Mouse (Mus musculus): ENCODE measurements around the gene Stx6.

The Stx6 gene

DNA sequence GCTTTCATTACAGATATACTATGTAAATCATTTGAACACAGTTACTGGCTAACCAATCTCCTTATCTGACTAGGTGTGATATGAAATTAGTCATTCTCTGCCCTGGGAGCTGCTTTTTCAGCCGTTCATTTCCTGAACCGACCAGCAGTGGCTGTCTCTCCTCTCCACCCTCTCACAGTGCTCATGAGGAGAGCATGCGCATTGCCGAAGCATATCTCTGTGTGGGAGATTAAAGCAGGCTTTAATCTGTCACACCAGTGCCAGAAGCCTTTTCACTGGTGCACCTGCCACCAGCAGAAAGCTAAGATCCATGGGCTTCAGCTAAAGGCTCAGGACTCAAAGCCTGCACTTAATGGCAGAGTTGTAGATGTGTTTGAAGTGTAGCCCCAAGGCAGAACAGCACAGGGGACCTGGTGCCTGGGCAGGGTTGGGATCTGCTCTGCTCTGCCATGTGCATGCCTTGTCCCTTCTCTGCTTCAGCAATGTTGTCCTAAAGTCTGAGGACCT is 42.9 kb downstream of the Stx6 start:
- CTCF ChIA-PET = interaction anchor here in 1 of 4 experiments (0.6 kb wide), 1 partner anchor 151 kb away, joined by 6 read pairs; no protein-coding TSS in a partner anchor
- POLR2A ChIA-PET = interaction anchor here in 1 of 4 experiments (0.8 to 1.0 kb wide), 2 partner anchors 102 kb away, joined by 3 to 4 read pairs; partner anchors contain the start of gene Ier5

DNA sequence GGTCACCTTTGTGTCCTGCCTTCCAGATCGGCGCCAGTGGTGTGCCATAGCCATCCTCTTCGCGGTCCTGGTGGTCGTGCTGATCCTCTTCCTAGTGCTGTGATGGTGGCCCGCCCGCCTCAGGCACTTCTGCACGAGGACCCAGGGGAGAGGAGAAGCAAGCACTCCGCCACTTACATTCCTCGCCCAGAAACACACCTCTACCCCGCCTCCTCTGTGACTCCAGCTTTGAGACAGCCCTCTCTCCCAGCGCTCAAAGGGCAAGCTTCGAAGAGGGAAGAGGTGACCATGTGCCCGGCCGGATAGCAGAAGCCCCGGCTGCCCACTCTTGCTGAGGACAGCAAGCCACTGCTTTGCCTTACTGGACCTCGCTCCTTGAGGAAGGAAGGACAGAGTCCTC is 43.4 kb downstream of the Stx6 start:
- CTCF ChIA-PET = interaction anchor here in 1 of 4 experiments (0.6 kb wide), 1 partner anchor 152 kb away, joined by 6 read pairs; no protein-coding TSS in a partner anchor

DNA sequence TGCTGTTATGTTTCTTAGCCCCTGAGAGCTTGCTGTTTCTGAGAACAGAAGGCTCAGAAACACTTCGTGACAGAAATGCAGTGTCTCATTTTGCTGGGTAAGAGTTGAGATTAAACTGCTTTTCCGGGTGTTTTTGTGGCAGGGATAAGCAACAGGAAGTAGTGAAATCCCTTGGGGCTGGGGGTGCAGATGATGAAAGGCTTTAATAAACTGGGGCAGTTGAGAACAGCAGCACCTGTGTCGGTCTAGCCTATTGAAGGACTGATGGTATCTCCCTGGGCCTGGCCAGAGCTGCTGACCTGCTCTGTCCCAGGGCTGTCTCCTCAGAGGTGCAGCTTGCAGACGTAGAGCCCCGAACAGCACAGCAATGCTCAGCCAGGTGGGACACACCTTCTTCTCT is 44.0 kb downstream of the Stx6 start:
- POLR2A ChIA-PET = interaction anchor here in 1 of 4 experiments (1.0 kb wide), 1 partner anchor 103 kb away, joined by 4 read pairs; the partner anchor contains the start of gene Ier5
- CTCF ChIA-PET = no interaction called here

More for the DNA sequence above, 43.4 kb downstream of the Stx6 start:
- POLR2A ChIA-PET = interaction anchor here in 1 of 4 experiments (1.0 kb wide), 1 partner anchor 102 kb away, joined by 4 read pairs; the partner anchor contains the start of gene Ier5

DNA sequence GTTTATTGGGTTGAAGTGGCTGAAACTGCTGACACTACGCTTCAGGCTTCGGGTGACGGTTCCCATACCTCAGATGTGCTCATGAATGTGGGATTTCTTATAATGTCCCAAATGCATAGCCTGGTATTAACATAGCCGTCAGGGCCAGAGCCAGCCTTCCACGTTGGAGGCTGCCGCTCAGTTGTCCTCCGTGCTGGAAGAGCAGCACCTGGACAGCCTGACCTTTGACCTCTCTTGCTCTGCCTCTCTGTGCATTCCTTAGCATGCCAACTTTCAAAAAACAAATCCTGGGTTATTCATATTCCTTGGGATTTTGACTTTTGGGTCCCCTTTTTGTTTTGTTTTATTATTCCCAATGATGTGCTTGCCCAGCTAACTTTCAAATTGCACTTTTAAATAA is 44.6 kb downstream of the Stx6 start:
- ChIA-PET CTCF (interaction anchor here in 1 of 4 experiments (1.5 kb wide), 1 partner anchor 21 kb away, joined by 5 read pairs; no protein-coding TSS in a partner anchor), POLR2A (no interaction called here)

DNA sequence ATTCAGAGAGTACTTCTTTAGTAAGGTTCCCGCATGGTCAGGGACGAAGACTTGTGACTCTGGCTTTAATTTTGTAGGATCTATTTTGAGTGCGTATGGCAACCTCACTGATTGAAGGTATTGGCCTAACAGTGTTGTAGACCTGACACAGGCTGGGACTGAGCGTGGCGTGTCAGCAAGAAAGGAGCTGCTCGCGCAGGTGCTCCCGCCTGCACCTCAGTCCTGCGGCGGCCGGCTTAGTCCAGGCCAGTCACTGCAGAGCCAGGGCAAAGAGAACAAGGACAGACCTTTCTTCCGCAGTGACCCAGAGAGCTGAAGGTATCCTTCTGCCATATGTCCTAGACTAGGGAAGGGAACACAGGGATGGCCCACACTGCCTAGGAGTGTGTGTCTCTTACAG is 45.4 kb downstream of the Stx6 start:
- ChIA-PET POLR2A (interaction anchor here in 2 of 4 experiments (0.9 to 1.6 kb wide), 2 partner anchors 17 to 104 kb away, joined by 3 to 12 read pairs; partner anchors contain the start of gene Ier5 (in 1 of the 2)), CTCF (interaction anchor here in 3 of 4 experiments (1.0 to 2.0 kb wide), 4 partner anchors 20 to 151 kb away, joined by 3 to 6 read pairs (median 4); no protein-coding TSS in a partner anchor)

DNA sequence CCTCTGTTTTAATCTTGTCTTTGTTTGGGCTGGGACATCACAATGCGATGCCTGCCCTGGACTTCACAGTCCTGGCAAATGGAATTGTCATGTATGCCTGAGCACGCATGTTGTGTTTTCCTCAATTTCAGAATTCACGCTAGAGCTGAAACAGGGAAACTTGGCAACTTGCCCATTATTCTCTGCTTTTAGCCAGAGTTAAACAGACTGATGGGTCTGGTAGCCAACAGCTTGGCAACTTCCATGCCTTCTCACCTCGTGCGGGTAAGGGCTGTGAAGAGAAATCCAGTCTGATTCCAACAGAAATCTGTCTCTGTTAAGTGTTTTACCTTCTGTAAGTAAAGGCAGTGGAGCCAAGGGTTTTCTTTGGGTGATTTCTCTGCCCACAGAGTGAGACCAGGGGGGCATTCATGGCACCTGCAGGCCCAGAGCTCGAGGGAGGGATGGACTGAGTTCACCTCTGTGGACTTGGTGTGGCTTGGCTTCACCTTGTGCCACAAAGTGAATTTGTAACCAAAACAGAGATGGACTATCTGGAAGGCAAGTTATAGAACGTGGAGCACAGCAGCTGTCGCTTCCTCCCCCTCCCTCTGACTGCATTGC is 46.1 kb downstream of the Stx6 start:
- ChIA-PET CTCF (interaction anchor here in 3 of 4 experiments (1.0 to 2.0 kb wide), 4 partner anchors 19 to 152 kb away, joined by 3 to 6 read pairs (median 4); no protein-coding TSS in a partner anchor), POLR2A (interaction anchor here in 2 of 4 experiments (0.9 to 1.6 kb wide), 3 partner anchors 10 to 105 kb away, joined by 3 to 12 read pairs (median 4); partner anchors contain the start of gene Ier5 (in 1 of the 2))

DNA sequence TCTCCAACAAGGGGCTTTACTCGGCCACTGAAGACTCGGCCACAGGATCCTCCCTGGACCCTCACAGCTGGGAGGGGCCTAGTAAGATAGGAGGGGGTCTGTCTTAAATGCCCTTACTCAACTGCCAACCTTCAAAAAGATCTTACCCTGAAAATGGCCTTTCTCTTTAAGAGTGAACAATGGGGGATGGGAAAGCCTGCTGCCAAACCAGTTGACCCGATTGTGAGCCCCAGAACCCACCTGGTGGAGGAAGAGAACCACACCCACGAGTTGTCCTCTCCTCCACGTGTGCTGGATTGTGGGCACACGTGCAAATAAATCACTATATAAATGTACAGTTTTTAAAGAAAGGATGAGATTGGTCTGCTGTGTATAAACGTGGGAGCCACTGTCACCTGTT is 46.8 kb downstream of the Stx6 start:
- ChIA-PET CTCF (interaction anchor here (0.7 to 2.0 kb wide), 7 partner anchors 12 to 198 kb away, joined by 3 to 4 read pairs (median 3); no protein-coding TSS in a partner anchor), POLR2A (interaction anchor here in 2 of 4 experiments (1.5 kb wide), 3 partner anchors 9 to 106 kb away, joined by 3 to 4 read pairs (median 3); partner anchors contain the start of gene Ier5 (in 2 of the 2))

DNA sequence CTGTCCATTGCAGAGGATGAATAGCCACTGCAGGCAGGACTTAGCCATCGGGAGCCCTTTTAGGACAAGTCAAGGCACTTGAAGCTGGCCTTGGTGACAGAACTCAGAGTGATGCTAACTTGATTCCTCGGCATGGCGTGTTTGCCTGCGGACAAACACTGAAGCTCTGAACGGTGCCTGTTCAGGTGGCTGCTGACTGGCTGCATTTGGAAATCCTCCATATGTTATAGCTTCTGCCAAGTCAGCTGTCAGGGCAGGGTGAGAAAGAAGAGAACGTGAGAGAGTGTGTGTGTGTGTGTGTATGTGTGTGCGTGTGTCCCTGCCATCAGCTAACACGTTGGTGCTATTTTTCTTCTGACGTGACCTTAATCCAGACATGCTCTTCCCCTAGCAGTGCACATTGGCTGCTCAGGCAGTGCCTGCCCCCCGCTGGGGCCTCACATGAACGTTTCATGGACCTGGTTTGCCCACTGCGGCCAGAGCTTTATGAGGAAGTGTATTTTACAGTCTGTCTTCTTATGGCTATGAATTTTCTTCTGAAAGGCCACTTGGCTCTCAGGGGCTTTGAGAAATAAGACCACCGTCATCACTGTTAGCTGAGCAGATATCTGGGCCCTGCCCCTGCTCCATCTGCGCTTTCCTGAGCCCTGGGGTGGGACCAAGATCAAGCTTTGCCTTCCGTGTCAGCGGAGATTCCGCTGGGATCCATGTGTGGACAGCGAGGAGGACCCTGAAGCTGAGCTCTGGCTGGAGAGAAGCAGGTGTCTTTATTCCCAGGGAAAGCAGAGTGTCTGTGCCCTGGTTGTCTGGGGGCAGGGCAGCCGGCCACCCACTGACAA is 47.5 kb downstream of the Stx6 start:
- ChIA-PET CTCF (interaction anchor here (0.7 to 2.0 kb wide), 7 partner anchors 12 to 199 kb away, joined by 3 to 4 read pairs (median 3); no protein-coding TSS in a partner anchor), POLR2A (interaction anchor here in 3 of 4 experiments (0.6 to 1.5 kb wide), 4 partner anchors 8 to 107 kb away, joined by 3 to 4 read pairs (median 3); partner anchors contain the start of gene Ier5 (in 2 of the 3))

DNA sequence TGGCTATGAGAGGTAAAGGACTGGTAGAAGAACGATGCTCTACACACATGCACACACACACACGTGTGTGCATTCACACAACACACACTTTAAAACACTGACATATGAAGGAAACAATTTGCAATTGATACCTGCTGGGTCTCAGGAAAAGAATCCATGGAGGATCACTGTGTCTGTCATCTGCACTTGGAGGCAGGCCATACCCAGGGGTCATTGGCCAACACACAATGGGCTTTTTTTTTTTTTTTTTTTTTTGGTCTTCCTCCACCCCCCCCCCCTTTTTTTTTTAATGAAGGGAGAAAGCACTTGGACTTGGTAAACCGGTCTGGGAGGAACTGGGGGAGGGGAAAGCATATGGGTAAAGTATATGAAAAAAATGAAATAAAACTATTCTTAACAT is 49.3 kb downstream of the Stx6 start:
- CTCF ChIA-PET = no interaction called here
- POLR2A ChIA-PET = no interaction called here

DNA sequence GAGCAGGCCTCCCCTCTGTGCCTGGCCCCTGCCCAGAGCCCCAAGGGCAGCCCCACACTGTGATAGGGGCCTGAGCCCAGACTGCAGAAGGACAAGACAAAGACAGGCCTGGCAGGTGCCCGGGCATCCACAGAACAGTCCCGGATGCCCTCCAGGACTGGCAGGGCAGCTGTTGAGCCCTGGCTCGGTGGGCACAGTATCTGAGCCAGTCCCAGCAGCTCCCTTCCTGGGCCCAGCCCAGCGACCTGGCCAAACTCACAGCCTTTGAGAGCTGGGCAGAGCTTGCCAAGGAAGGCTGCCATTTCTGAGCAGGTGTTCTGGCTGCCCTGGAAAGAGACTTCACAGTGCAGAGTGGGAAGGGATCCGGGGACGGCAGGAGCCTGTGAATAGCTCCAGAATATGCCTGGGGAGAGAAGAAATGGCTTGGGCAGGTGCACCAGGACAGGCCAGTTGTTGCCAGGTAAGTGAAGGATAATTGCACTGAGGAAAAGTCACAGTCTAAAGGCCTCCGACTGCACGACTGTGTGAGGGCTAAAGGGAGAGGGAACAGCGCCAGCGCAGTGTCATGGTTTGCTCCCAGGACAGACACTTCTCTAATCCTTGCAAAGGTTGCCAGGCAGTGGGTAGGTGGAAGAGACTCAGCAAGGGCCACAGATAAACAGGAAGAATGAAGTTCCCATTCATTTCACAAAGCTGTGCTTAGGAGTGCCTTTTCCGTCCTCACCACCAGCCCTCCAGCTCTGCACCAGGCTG is 51.7 kb downstream of the Stx6 start:
- CTCF ChIA-PET = interaction anchor here in 2 of 4 experiments (0.8 to 1.9 kb wide), 3 partner anchors 14 to 184 kb away, joined by 3 to 5 read pairs (median 4); no protein-coding TSS in a partner anchor
- POLR2A ChIA-PET = interaction anchor here in 2 of 4 experiments (0.9 to 1.5 kb wide), 5 partner anchors 9 to 170 kb away, joined by 3 to 4 read pairs (median 3); partner anchors contain the start of gene Ier5 (in 1 of the 2)

DNA sequence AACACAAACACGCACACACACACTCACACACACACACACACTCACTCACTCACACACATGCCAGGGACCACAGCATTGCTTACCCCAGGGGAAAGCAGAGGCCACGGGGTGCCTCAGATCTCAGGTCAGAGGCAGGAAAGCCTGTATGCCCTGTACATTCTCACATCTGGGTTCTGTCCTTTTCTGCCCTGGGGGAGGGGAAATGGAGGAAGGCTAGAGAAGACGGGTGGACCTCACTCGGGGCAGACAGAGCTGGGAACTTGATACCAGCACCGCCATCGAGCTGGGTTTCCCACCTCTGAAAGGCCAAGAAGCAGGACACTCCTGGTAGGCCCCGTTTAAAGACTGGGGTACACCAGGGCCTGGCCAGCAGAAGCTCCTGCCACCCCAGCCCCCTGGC is 52.5 kb downstream of the Stx6 start:
- ChIA-PET CTCF (no interaction called here), POLR2A (interaction anchor here in 1 of 4 experiments (0.9 to 1.5 kb wide), 3 partner anchors 8 to 159 kb away, joined by 3 to 4 read pairs (median 3); partner anchors contain the start of gene Ier5)

DNA sequence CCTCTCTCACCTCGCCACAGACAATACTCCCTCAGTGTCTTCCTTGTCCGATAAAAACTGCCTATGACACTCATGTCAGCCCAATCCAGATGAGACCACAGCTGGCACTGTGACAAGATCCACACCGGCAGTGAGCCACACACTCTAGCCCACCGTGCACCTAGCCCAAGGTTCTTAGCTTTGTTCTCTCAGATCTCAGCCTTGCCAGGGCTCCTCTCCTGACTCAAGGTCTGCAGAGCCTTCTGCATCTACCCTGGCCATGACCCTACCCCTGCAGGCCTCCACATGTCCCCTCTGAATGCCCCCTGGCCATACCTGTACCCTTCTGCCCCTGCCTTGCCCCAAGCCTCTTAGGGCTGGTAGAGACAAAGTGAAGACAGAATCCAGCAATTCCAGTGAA is 53.6 kb downstream of the Stx6 start:
- ChIA-PET POLR2A (interaction anchor here in 1 of 4 experiments (0.6 to 2.3 kb wide), 2 partner anchors 15 to 837 kb away, joined by 3 to 10 read pairs; no protein-coding TSS in a partner anchor), CTCF (interaction anchor here in 2 of 4 experiments (1.6 to 2.7 kb wide), 2 partner anchors 12 kb away, joined by 3 to 12 read pairs; no protein-coding TSS in a partner anchor)

DNA sequence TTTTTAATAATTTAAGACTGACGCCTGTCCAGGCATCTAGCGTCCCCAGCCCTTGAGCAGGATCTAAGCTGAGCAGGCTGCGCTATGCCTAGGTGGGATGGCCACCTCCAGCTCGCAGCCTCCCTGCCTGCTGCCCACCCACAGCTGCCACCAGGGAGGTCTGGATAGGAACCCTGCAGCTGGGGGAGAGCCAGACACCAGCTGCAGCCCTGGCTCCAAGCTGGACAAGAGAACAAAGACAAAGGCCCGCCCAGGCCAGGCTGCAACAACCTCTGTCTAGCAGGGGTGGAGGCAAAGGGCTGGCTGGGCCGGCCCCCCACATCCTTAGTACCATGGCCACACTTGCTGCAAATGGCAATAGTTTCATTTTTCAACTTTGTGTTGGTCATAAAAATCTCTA is 54.0 kb downstream of the Stx6 start:
- CTCF ChIA-PET = interaction anchor here in 3 of 4 experiments (1.0 to 2.7 kb wide), 4 partner anchors 12 to 183 kb away, joined by 3 to 12 read pairs (median 3); partner anchors contain the start of gene BC034090 (in 1 of the 3)
- POLR2A ChIA-PET = interaction anchor here in 1 of 4 experiments (2.3 kb wide), 1 partner anchor 14 kb away, joined by 10 read pairs; no protein-coding TSS in a partner anchor

DNA sequence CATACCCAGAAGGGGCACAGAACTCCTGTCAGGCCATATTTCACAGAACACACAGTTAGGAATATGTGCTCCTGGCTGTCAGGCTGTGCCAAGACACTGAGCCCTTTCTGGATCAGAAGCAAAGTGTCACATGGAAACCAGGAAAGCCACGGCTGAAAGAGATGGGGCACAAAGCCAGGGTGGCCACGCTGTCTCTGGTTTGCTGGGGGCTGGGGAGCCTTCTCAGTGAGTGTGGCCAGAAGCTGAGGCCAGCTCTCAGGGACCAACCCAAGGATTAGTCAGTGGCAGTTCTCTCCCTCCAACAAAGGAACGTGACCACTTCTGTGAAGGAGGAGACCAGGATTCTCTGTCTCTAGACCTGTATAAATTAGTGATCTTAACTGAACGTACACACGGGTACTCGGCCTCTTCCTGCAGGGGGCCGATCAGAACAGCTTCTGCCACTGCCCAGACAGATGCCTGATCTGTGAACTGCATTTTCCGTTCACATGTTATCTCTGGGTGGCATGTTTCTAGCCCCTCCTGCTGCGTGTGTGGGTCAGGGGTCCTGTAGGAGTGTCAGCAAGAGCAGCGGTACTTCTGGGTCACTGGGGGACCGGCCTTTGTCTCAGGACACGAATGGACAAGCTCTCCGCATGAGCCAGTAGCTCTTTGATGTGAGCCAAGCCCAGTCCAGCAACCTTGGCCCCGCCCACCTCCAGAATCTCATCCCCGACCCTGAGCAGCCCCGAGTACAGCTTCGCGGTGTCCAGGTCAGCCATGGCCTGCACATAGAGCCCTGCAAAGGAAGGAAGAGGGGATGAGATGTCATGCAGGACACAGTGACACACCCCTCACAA is 54.6 kb downstream of the Stx6 start:
- ChIA-PET CTCF (interaction anchor here (0.7 to 2.7 kb wide), 7 partner anchors 11 to 187 kb away, joined by 3 to 12 read pairs (median 3); partner anchors contain the start of gene BC034090 (in 1 of the 4)), POLR2A (interaction anchor here in 2 of 4 experiments (1.0 to 2.3 kb wide), 4 partner anchors 11 to 162 kb away, joined by 3 to 10 read pairs (median 6); partner anchors contain the start of gene Ier5 (in 1 of the 2))

DNA sequence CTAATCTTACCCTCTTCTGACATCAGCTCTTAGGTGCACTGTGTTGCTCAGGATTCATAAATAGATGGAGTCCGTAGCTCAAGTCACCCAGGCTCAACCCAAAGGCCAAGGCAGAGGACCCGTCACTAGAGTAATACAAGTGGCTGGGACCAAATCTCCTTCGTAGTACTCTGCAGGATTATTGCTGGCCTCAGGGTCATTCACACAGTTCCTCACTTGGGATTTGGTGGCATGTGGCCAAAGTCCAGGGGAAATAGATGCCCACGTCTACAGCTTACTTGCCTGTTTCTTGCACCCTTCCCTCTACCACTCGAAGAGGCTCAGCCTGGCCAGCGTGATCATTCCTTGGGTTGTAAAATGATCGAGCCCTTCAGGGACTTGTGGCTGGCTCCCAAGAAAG is 55.4 kb downstream of the Stx6 start:
- ChIA-PET POLR2A (interaction anchor here in 2 of 4 experiments (1.0 to 2.3 kb wide), 6 partner anchors 8 to 190 kb away, joined by 3 to 10 read pairs (median 4); partner anchors contain the start of gene Ier5 (in 1 of the 2)), CTCF (interaction anchor here (0.7 to 2.7 kb wide), 6 partner anchors 10 to 188 kb away, joined by 3 to 12 read pairs (median 4); no protein-coding TSS in a partner anchor)
